8 mouse cellular contexts compared by ENCODE assay signal in the genomic region with DNA sequence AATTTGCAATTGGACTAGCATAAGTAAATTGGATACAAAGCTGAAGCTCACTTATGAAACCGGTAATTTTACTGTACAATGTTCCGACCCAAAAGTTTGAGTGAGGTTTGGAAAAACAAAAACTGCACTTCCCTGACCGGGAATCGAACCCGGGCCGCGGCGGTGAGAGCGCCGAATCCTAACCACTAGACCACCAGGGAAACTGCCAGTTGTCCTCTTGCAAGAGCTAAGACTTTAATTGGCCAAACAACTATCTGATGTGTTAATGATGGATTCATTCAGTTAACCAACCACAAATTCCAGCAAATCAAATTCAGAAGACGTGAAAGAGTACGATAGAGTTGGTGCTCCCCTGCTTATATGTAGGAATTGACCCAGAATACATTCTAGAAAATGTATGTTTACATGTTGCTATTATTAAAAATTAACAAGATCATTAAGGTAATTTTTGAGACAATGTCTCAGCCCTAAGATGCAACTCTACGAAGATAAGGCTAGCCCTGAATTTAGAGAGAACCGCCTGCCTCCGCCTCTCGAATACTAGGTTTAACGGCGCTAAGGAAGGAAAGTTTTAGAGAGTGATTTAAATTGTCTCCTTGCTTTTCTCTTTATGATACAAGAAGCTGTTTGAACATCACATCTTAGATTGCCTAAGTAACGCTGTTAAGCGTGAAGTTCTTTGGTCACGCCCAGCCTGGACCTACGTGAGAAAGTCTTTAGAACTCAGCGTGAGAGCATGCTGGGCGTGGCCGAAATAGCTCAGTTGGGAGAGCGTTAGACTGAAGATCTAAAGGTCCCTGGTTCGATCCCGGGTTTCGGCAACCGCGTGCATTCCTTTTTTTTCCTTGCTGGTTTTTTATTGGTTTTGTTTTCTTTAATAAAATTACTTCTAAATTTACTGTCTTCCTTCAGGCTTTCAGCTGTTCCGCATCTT. TPM values are rescaled to one million over a fixed set of nuclear protein-coding genes. Genes with fewer than 3 reads are reported as not detected.
DNase-seq lines count a peak whose midpoint lies in the region; ATAC-seq and TF ChIP-seq lines count a peak whose summit lies in the region.

No protein-coding gene starts in this region.

- no peaks in the 10 kb centered on the region for H3K9me3 ChIP-seq in hindbrain, embryonic 14.5 days (ENCODE audit: control insufficient read depth, low read length)

- H3K4me1 ChIP-seq in hindbrain, embryonic 14.5 days (replicated peaks; ENCODE audit: control insufficient read depth, insufficient read depth, low read length) = 0 out of 2 replicates have a peak, but pooled peaks cover 10% of the 10 kb centered on the region

- CTCF ChIA-PET in Patski (lab: Charles Lee) = interaction anchor here (0.8 to 3.9 kb wide), 6 partner anchors 8 to 73 kb away, joined by 3 to 12 read pairs (median 3); no protein-coding TSS in a partner anchor

- peak; percentile 60 for ATAC-seq in Patski
- peak; percentile 88 for ATAC-seq in hindbrain, embryonic 14.5 days (ENCODE audit: low FRiP score)

- H3K4me2 ChIP-seq in hindbrain, embryonic 14.5 days (replicated peaks) = peak overlapping the region; percentile 81

- WGBS in hindbrain, embryonic 14.5 days = under 1% methylated on average over 32 of the region's 32 CpGs

- peak overlapping the region; percentile 58 for H3K9ac ChIP-seq in hindbrain, embryonic 14.5 days

- peak; percentile 49 for DNase-seq in Patski (ENCODE audit: low read depth, low spot score)
- peak; percentile 96 for DNase-seq in cerebellum, postnatal 14 days
- DNase-seq in frontal cortex, postnatal 25 days (ENCODE audit: low spot score in 2 of 2) = peak; percentile 97 to 98
- DNase-seq in hindbrain, embryonic 14.5 days (ENCODE audit: low spot score) = peak; percentile 100
- peak; percentile 86 for DNase-seq in left cerebral cortex, adult 11 months (ENCODE audit: low spot score)
- peak; percentile 95 for DNase-seq in lung, postnatal 36 days
- DNase-seq in retina, embryonic 14.5 days (ENCODE audit: low spot score) = peak; percentile 98
- DNase-seq in thymus, postnatal 4 days = peak; percentile 90

- no peak for TF ChIP-seq CTCF in Patski (IDR thresholded peaks at IDR 0.05)

- H3K27me3 ChIP-seq in Patski = no peaks in the 10 kb centered on the region
- H3K27me3 ChIP-seq in hindbrain, embryonic 14.5 days (ENCODE audit: control insufficient read depth, insufficient read depth, low read length) = peaks cover 4% of the 10 kb centered on the region; the same call in 1 of the 2 replicates

- H3K4me3 ChIP-seq in hindbrain, embryonic 14.5 days (replicated peaks; ENCODE audit: low read length) = peak overlapping the region; percentile 64

- POLR2A ChIA-PET in Patski (lab: Charles Lee) = interaction anchor here (0.5 kb wide), 1 partner anchor 525 kb away, joined by 4 read pairs; no protein-coding TSS in a partner anchor

- H3K27ac ChIP-seq in hindbrain, embryonic 14.5 days = no peak overlapping the region

- H3K36me3 ChIP-seq in hindbrain, embryonic 14.5 days (replicated peaks; ENCODE audit: control insufficient read depth, insufficient read depth) = no peaks in the 10 kb centered on the region

- in situ Hi-C loops in Patski (cut with MboI; ENCODE audit: low pct_unique_long_range_greater_than_20kb) = loop anchor here (5.0 to 25.0 kb wide), 3 partner anchors 166 to 1799 kb away; a partner anchor contains a TSS

RNA-seq across cellular contexts. Expression of a gene that starts 15.3 kb away (rescaled TPM):
- polyA plus RNA-seq in Patski (2021) = not detected
- polyA plus RNA-seq in hindbrain, embryonic 14.5 days (2014; fragmentation: Nextera tagmentation; extraction: Ambion mirVana) = not detected in 2 replicates

RNA-seq across cellular contexts. Expression of a gene that starts 18.3 kb away (rescaled TPM):
- polyA plus RNA-seq in Patski (2021) = 57.8 TPM
- 75.5 and 87.8 TPM in 2 replicates for polyA plus RNA-seq in hindbrain, embryonic 14.5 days (2014; fragmentation: Nextera tagmentation; extraction: Ambion mirVana)

RNA-seq across cellular contexts. Expression of a gene that starts 31.5 kb away (rescaled TPM):
- polyA plus RNA-seq in Patski (2021) = not detected
- polyA plus RNA-seq in hindbrain, embryonic 14.5 days (2014; fragmentation: Nextera tagmentation; extraction: Ambion mirVana) = not detected in 2 replicates

RNA-seq across cellular contexts. Expression of a gene that starts 49.6 kb away (rescaled TPM):
- 0.08 TPM for polyA plus RNA-seq in Patski (2021)
- not detected in 2 replicates for polyA plus RNA-seq in hindbrain, embryonic 14.5 days (2014; fragmentation: Nextera tagmentation; extraction: Ambion mirVana)

Comparison
In these comparisons a context has a peak if more than half of its experiments do, and no peak if none do; other contexts are left out.
1. DNase-seq: peak in every context shown above with its lines; median percentile 100 in hindbrain, embryonic 14.5 days; 98 in retina, embryonic 14.5 days; 98 in frontal cortex, postnatal 25 days; 96 in cerebellum, postnatal 14 days; 95 in lung, postnatal 36 days; 90 in thymus, postnatal 4 days; 86 in left cerebral cortex, adult 11 months; 49 in Patski.